Mouse (Mus musculus) neural tube, embryonic 11.5 days (tissue): Measurements from ENCODE around the gene Cotl1. TPM values are rescaled to one million over a fixed set of nuclear protein-coding genes. Genes with fewer than 3 reads are reported as not detected.

ENCODE experiments used
- ATAC-seq: fragments of 200-750 bp; cut with Nextera tagmentation; 2 replicates; pipeline ENCODE4 v1.8.0; 2017; ENCODE audit warnings: moderate number of reproducible peaks, mild to moderate bottlenecking, moderate TSS enrichment, moderate library complexity; ENCODE audit not compliant: insufficient read depth, low FRiP score, low TSS enrichment
- DNase-seq: peaks from one replicate; pipeline ENCODE4 v3.0.0-alpha.2; 2015; ENCODE audit warnings: low spot score
- H3K27ac ChIP-seq: fragments of 300-500 bp; sonication (generic); 2 replicates; pipeline ENCODE4 v1.5.1; 2014; ENCODE audit warnings: low read depth, mild to moderate bottlenecking, low read length
- H3K27me3 ChIP-seq: fragments of 300-500 bp; sonication (generic); 2 replicates; pipeline ENCODE4 v1.6.1; 2014; ENCODE audit warnings: mild to moderate bottlenecking, low read length, mixed read lengths; ENCODE audit not compliant: control insufficient read depth, insufficient read depth
- H3K36me3 ChIP-seq: fragments of 300-500 bp; sonication (generic); 2 replicates; pipeline ENCODE4 v1.6.1; 2014; ENCODE audit warnings: mild to moderate bottlenecking, low read length, moderate library complexity, mixed read lengths; ENCODE audit not compliant: control insufficient read depth, insufficient read depth
- H3K4me1 ChIP-seq: fragments of 300-500 bp; sonication (generic); 2 replicates; pipeline ENCODE4 v1.6.1; 2014; ENCODE audit warnings: low read length, mixed read lengths; ENCODE audit not compliant: control insufficient read depth, insufficient read depth
- H3K4me2 ChIP-seq: fragments of 300-500 bp; sonication (generic); 2 replicates; pipeline ENCODE4 v1.6.1; 2014; ENCODE audit warnings: low read depth, mild to moderate bottlenecking, moderate library complexity
- H3K4me3 ChIP-seq: fragments of 300-500 bp; sonication (generic); 2 replicates; pipeline ENCODE4 v1.5.1; 2014; ENCODE audit warnings: low read depth, low read length
- H3K9ac ChIP-seq: fragments of 300-500 bp; sonication (generic); 2 replicates; pipeline ENCODE4 v1.6.1; 2014; ENCODE audit warnings: mild to moderate bottlenecking, low read length
- H3K9me3 ChIP-seq: fragments of 300-500 bp; sonication (generic); 2 replicates; pipeline ENCODE4 v1.6.1; 2016; ENCODE audit warnings: low read length; ENCODE audit not compliant: control insufficient read depth
- WGBS: fragments of 180-500 bp; shearing (Covaris S2); extraction: QIAGEN DNeasy Blood & Tissue Kit; methylation state at CpG from one replicate; pipeline ENCODE4 v1.1.7; 2014; 5-methylcytosine and 5-hydroxymethylcytosine counted together
- polyA plus RNA-seq: library from polyadenylated mRNA; unstranded; fragments of >200 nt; fragmentation: Nextera tagmentation; extraction: Ambion mirVana; gene quantifications from 2 replicates; pipeline ENCODE4 v1.2.1, GENCODE M21; 2014

Cotl1 gene
- polyA plus RNA-seq, 1 experiment from 2014 or later = 631 TPM

DNA sequence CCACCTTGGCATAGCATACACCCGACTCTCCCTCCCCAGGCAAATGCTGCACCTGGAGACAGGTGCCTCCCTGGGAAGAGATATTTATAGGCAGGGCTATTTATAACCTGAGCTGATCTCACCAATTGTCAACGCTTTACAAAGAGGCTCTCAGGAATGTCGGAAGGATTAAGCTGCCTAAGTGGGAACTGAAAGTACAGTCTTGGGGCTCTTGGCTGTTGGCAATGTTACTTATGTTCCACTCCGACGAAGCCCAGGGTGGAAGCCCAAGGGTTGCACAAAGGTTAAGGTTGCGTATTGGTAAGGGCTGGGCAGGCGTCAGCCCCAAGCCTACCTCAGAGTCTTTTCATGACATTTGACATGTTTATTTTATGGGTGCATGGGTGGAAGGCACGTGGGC is 4.2 kb upstream of the Cotl1 start:
- DNase-seq = no peak
- H3K9ac ChIP-seq = no peak overlapping the region
- H3K4me2 ChIP-seq = no peak overlapping the region
- no peak overlapping the region for H3K4me3 ChIP-seq
- ATAC-seq = no peak
- no peaks in the 10 kb centered on the region for H3K36me3 ChIP-seq
- no peaks in the 10 kb centered on the region for H3K27me3 ChIP-seq
- H3K9me3 ChIP-seq = no peaks in the 10 kb centered on the region
- H3K4me1 ChIP-seq = no peaks in the 10 kb centered on the region; the same call in 1 of the 2 replicates
- no peak overlapping the region for H3K27ac ChIP-seq
- WGBS = 54% methylated on average over 8 of the region's 8 CpGs

- DNase-seq (peak; percentile 65), ATAC-seq (no peak)
- no peaks in the 10 kb centered on the region for H3K27me3 ChIP-seq
- no peaks in the 10 kb centered on the region for H3K9me3 ChIP-seq
- H3K4me1 ChIP-seq = peaks cover 10% of the 10 kb centered on the region
- under 1% methylated on average over 4 of the region's 4 CpGs for WGBS
- no peak overlapping the region for H3K4me3 ChIP-seq
- no peaks in the 10 kb centered on the region for H3K36me3 ChIP-seq
- H3K9ac ChIP-seq = no peak overlapping the region
- no peak overlapping the region for H3K4me2 ChIP-seq
- no peak overlapping the region for H3K27ac ChIP-seq
Measured at GRCm38 (mm10) chr8:119843444-119843843, 3.1 kb upstream of the Cotl1 start.

DNA sequence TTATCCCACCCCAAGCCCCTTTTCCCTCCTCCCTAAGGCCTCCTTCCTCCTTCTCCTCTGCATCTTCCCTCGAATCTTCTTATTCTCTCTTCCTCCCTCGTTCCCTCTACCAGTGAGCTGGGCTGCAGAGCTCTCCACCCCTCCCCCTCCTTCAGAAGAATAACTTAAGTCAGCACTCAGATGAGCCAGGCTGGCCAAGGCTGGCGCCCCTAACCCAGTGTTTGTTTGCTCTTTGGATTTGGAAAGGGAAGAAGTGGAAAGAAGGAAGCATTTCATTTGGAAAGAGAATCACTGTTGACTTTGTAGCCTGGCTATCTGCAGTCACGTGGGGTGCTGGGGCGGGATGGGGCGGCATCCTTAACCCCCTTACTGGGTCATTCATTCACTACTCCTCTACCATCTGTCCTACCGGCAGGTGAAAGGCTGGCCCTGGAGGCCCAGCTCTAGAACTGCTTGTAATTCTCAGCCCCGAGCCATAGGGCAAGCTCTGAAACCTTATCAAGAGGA is 614 bp upstream of the Cotl1 start:
- peaks cover 29% of the 10 kb centered on the region for H3K4me1 ChIP-seq
- H3K9me3 ChIP-seq = no peaks in the 10 kb centered on the region
- peak overlapping the region; percentile 54; the same call in 1 of the 2 replicates for H3K27ac ChIP-seq
- peak overlapping the region; percentile 64 for H3K4me3 ChIP-seq
- H3K36me3 ChIP-seq = no peaks in the 10 kb centered on the region
- H3K27me3 ChIP-seq = no peaks in the 10 kb centered on the region
- WGBS = 10% methylated on average over 8 of the region's 8 CpGs
- ATAC-seq (peak; percentile 17; the same call in 1 of the 2 replicates), DNase-seq (no peak)
- H3K9ac ChIP-seq = peak overlapping the region; percentile 79
- peak overlapping the region; percentile 73 for H3K4me2 ChIP-seq

- peak; percentile 18; the same call in 1 of the 2 replicates for ATAC-seq
- Histone ChIP-seq H3K4me2 (peak overlapping the region; percentile 73), H3K4me3 (peak overlapping the region; percentile 64), H3K9ac (peak overlapping the region; percentile 79), H3K9me3 (no peaks in the 10 kb centered on the region), H3K27ac (peak overlapping the region; percentile 76; the same call in 1 of the 2 replicates), H3K36me3 (no peaks in the 10 kb centered on the region), H3K4me1 (peaks cover 35% of the 10 kb centered on the region), H3K27me3 (no peaks in the 10 kb centered on the region)
- peak; percentile 49 for DNase-seq
- 12% methylated on average over 14 of the region's 14 CpGs for WGBS
Measured at GRCm38 (mm10) chr8:119839419-119840021, 824 bp downstream of the Cotl1 start.

DNA sequence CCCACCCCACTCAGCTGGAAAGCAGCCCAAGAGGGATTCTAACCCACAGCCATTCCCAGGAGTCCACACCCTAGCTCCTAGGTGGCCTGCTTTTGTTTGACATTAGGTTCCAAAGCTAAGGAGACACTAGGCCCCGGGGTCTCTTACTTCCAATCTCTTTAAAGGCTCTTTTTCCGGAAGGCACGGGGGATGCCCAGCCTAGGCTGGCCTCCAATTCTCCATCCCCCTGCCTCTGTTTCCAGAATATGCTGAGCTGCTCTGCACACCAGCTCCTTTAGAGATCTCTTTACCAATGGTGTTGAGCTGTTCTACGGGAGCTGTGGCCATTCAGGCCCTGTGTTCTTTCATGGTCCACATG is 1.4 kb downstream of the Cotl1 start:
- peak overlapping the region; percentile 64 for H3K4me3 ChIP-seq
- peak overlapping the region; percentile 73 for H3K4me2 ChIP-seq

GRCm38 (mm10) chr8:119838100-119838982 is 2.0 kb downstream of the Cotl1 start:
- peak overlapping the region; percentile 79 for H3K9ac ChIP-seq
- no peak for ATAC-seq
- peaks cover 42% of the 10 kb centered on the region for H3K4me1 ChIP-seq

More for the DNA sequence above, 1.4 kb downstream of the Cotl1 start:
- ATAC-seq (no peak), DNase-seq (no peak)
- no peaks in the 10 kb centered on the region for H3K27me3 ChIP-seq
- no peaks in the 10 kb centered on the region for H3K9me3 ChIP-seq
- no peaks in the 10 kb centered on the region for H3K36me3 ChIP-seq
- H3K9ac ChIP-seq = peak overlapping the region; percentile 79
- peak overlapping the region; percentile 76; the same call in 1 of the 2 replicates for H3K27ac ChIP-seq
- WGBS = 64% methylated on average over 4 of the region's 4 CpGs
- H3K4me1 ChIP-seq = peaks cover 36% of the 10 kb centered on the region

GRCm38 (mm10) chr8:119837553-119838071 is 2.7 kb downstream of the Cotl1 start:
- 48% methylated on average over 10 of the region's 10 CpGs for WGBS
- Histone ChIP-seq H3K4me1 (peaks cover 49% of the 10 kb centered on the region), H3K9ac (peak overlapping the region; percentile 28), H3K27ac (peak overlapping the region; percentile 63), H3K27me3 (no peaks in the 10 kb centered on the region), H3K4me2 (peak overlapping the region; percentile 73), H3K36me3 (no peaks in the 10 kb centered on the region), H3K4me3 (peak overlapping the region; percentile 64), H3K9me3 (no peaks in the 10 kb centered on the region)
- DNase-seq (no peak), ATAC-seq (no peak)

More at GRCm38 (mm10) chr8:119838100-119838982, 2.0 kb downstream of the Cotl1 start:
- H3K4me3 ChIP-seq = peak overlapping the region; percentile 64
- WGBS = 70% methylated on average over 19 of the region's 19 CpGs
- no peaks in the 10 kb centered on the region for H3K9me3 ChIP-seq
- peak overlapping the region; percentile 73 for H3K4me2 ChIP-seq
- H3K36me3 ChIP-seq = no peaks in the 10 kb centered on the region
- no peaks in the 10 kb centered on the region for H3K27me3 ChIP-seq
- no peak for DNase-seq
- peak overlapping the region; percentile 76 for H3K27ac ChIP-seq

DNA sequence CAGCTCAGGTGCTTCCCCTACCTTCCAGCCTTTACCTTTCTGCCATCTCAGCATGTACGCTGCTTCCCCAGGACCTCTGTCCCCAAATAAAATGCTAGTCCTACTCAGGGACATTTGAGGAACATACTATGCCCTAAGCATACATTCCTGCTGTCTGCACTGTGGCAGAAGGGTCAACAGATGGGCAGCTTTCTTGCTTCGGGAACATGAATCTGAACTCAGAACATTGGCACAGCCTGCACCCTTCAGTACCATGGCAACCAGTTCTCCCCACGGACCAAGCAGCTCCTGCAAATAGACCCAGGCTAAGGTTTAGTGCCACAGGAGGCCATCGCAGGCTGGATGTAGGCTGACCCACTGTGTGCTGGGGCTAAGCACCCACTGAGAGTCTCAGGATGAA is 3.5 kb downstream of the Cotl1 start:
- no peak overlapping the region for H3K27ac ChIP-seq
- H3K4me1 ChIP-seq = peaks cover 57% of the 10 kb centered on the region
- H3K36me3 ChIP-seq = no peaks in the 10 kb centered on the region
- no peak overlapping the region for H3K9ac ChIP-seq
- peak overlapping the region; percentile 12; the same call in 1 of the 2 replicates for H3K4me2 ChIP-seq
- DNase-seq (no peak), ATAC-seq (no peak)
- no peak overlapping the region for H3K4me3 ChIP-seq
- H3K27me3 ChIP-seq = no peaks in the 10 kb centered on the region
- no peaks in the 10 kb centered on the region for H3K9me3 ChIP-seq
- 79% methylated on average over 4 of the region's 4 CpGs for WGBS
